Mouse (Mus musculus) liver, embryonic 15.5 days (tissue): ENCODE measurements at regions not wholly inside any gene's neighbourhood (a gene's known extent, or its start where the extent isn't known, plus 50 kb on each side); places are given as distances from the start of the nearest gene placed in this dataset.

Experiments
- ATAC-seq: fragments of 200-750 bp; cut with Nextera tagmentation; 2 replicates; pipeline ENCODE4 v1.8.0; 2017; ENCODE audit warnings: moderate number of reproducible peaks, mild to moderate bottlenecking, moderate library complexity; ENCODE audit not compliant: insufficient read depth
- H3K27ac ChIP-seq: fragments of 300-500 bp; sonication (generic); replicated peaks from 2 replicates; pipeline ENCODE4 v1.5.1; 2015; ENCODE audit warnings: mild to moderate bottlenecking, inconsistent platforms
- H3K27me3 ChIP-seq: fragments of 300-500 bp; sonication (generic); 2 replicates; pipeline ENCODE4 v1.6.1; 2015; ENCODE audit warnings: mild to moderate bottlenecking, inconsistent platforms
- H3K36me3 ChIP-seq: fragments of 300-500 bp; sonication (generic); replicated peaks from 2 replicates; pipeline ENCODE4 v1.6.1; 2015; ENCODE audit warnings: moderate library complexity, mild to moderate bottlenecking, inconsistent platforms
- H3K4me1 ChIP-seq: fragments of 300-500 bp; sonication (generic); replicated peaks from 2 replicates; pipeline ENCODE4 v1.6.1; 2015; ENCODE audit warnings: inconsistent platforms
- H3K4me2 ChIP-seq: fragments of 300-500 bp; sonication (generic); 2 replicates; pipeline ENCODE4 v1.6.1; 2015; ENCODE audit warnings: moderate library complexity, mild to moderate bottlenecking, inconsistent platforms
- H3K4me3 ChIP-seq: fragments of 300-500 bp; sonication (generic); replicated peaks from 2 replicates; pipeline ENCODE4 v1.5.1; 2015; ENCODE audit warnings: mild to moderate bottlenecking, inconsistent platforms
- H3K9ac ChIP-seq: fragments of 300-500 bp; sonication (generic); 2 replicates; pipeline ENCODE4 v1.6.1; 2015; ENCODE audit warnings: moderate library complexity, mild to moderate bottlenecking, inconsistent platforms
- H3K9me3 ChIP-seq: fragments of 300-500 bp; sonication (generic); replicated peaks from 2 replicates; pipeline ENCODE4 v1.6.1; 2016; ENCODE audit warnings: inconsistent platforms
- WGBS: fragments of 180-500 bp; shearing (Covaris S2); methylation state at CpG from one replicate; pipeline ENCODE4 v1.1.7; 2015; ENCODE audit warnings: mixed read lengths; ENCODE audit not compliant: insufficient replicate concordance; 5-methylcytosine and 5-hydroxymethylcytosine counted together

DNA sequence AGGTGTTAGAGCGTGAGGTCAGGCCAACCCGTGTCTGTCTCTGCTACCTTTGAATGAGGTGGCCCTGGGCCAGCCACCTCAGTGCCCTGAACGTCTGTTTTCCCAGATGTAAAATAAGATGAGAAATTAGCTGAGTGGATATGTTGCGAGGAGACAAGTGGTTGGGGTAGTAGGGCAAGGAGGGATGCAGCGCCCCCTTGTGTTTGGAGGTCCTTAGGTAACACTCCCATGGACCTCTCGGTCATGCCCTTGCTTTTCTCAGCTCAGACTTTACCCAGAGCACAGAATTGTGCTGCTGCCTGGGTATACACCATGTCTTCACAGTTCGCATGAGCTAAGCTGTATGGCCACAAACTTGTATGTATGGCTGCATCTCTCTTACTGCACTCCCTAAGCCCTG lies 401.0 kb downstream of the Vrk1 start:
- Histone ChIP-seq H3K9me3 (peaks cover 5% of the 10 kb centered on the region; the same call in 1 of the 2 replicates), H3K36me3 (no peaks in the 10 kb centered on the region), H3K27me3 (no peaks in the 10 kb centered on the region), H3K4me1 (no peaks in the 10 kb centered on the region), H3K9ac (no peak overlapping the region), H3K27ac (no peak overlapping the region), H3K4me3 (no peak overlapping the region), H3K4me2 (no peak overlapping the region)
- WGBS, result 65% methylated on average over 7 of the region's 7 CpGs
- no peak for ATAC-seq

DNA sequence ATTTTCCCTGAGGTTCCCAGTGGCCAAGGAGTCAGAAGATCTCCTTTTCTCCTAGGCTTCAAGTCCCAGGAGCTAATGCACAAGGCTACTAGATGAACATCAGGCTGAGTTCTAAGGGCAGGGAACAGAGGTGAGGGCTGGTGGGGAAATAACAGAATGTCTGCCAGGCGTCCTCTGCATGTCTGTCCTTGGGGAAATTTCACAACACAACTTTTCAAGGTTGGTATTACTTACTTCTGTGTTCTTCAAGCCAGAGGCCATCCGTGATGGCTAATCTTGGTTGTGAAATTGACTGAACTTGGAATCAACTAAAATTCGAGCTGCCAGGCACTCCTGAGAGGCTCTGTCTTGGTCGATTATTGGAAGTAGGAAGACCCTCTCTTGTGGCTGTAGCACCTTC lies 416.6 kb downstream of the Vrk1 start:
- Histone ChIP-seq H3K36me3 (no peaks in the 10 kb centered on the region), H3K27me3 (no peaks in the 10 kb centered on the region), H3K4me1 (no peaks in the 10 kb centered on the region), H3K27ac (no peak overlapping the region), H3K9ac (no peak overlapping the region), H3K4me3 (no peak overlapping the region), H3K9me3 (0 out of 2 replicates have a peak, but pooled peaks cover 3% of the 10 kb centered on the region), H3K4me2 (no peak overlapping the region)
- WGBS, result 43% methylated on average over 4 of the region's 4 CpGs
- ATAC-seq, result no peak

DNA sequence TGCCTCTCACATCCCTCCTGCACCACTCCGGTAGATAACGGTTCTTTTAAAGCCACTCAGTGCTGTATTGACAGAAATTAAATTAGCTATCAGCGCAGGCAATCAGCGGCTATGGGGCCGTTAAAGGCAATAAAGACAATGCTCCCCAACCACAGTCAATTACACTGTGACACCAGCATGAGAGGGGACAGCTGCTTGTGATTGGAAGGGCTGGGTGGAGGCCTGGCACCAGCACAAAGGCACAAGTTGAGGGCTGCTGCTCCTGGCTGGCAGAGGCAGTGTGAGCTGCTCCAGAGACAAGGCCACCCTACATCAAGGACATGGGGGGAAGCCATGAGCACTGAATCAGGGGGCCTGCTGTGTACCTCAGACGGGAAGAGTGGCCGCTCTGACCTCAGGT lies 420.0 kb downstream of the Vrk1 start:
- 29% methylated on average over 7 of the region's 7 CpGs for WGBS
- no peaks in the 10 kb centered on the region for H3K4me1 ChIP-seq
- H3K9me3 ChIP-seq, result no peaks in the 10 kb centered on the region
- H3K4me2 ChIP-seq, result no peak overlapping the region
- H3K36me3 ChIP-seq, result no peaks in the 10 kb centered on the region
- no peak overlapping the region for H3K27ac ChIP-seq
- no peak for ATAC-seq
- H3K9ac ChIP-seq, result no peak overlapping the region
- H3K27me3 ChIP-seq, result no peaks in the 10 kb centered on the region
- H3K4me3 ChIP-seq, result no peak overlapping the region

DNA sequence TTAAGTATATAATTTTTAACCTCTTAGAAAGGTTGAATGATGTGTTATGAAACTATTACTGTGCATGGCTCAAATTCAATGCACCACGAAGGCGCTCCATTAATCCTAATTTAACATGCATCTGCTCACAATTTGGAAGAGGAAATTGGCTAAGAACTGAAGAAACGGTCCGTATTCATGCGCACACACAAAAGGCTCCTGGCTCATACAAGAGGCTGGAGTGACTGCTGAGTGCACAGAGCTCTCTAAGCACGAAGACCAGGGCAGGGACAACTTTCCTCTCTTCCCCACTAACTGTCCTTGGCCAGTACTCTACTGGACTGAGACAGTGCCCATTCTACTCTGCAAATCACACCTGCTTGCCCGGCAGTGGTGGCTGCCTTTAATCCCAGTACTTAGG lies 435.1 kb downstream of the Vrk1 start:
- no peaks in the 10 kb centered on the region for H3K4me1 ChIP-seq
- no peak overlapping the region for H3K4me3 ChIP-seq
- no peak for ATAC-seq
- H3K4me2 ChIP-seq, result no peak overlapping the region
- H3K36me3 ChIP-seq, result no peaks in the 10 kb centered on the region
- no peak overlapping the region for H3K9ac ChIP-seq
- no peak overlapping the region for H3K27ac ChIP-seq
- H3K27me3 ChIP-seq, result no peaks in the 10 kb centered on the region
- 58% methylated on average over 7 of the region's 7 CpGs for WGBS
- no peaks in the 10 kb centered on the region for H3K9me3 ChIP-seq

DNA sequence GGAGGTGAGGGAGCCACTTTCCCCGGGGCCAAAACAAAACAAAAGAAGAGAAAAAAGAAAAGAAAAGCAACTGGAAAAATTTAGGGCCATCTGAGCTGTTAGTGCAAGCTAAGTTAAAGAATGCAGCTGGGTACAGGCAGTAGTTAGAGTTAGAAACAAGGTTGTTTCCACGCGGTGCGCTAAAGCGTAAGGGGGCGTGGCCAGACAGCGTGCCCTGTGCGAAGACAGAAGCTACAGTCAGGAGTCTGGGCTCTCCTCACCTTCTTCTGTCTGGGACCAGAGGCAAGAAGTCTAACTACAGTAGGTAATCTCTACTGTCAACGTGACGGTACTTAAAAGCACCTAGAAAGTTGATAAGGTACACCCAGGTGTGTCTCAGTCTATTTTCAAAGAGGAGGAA lies 435.9 kb downstream of the Vrk1 start:
- 56% methylated on average over 10 of the region's 10 CpGs for WGBS
- Histone ChIP-seq H3K4me3 (no peak overlapping the region), H3K27me3 (no peaks in the 10 kb centered on the region), H3K4me1 (no peaks in the 10 kb centered on the region), H3K9me3 (no peaks in the 10 kb centered on the region), H3K4me2 (no peak overlapping the region), H3K27ac (no peak overlapping the region), H3K36me3 (no peaks in the 10 kb centered on the region), H3K9ac (no peak overlapping the region)
- ATAC-seq, result no peak

DNA sequence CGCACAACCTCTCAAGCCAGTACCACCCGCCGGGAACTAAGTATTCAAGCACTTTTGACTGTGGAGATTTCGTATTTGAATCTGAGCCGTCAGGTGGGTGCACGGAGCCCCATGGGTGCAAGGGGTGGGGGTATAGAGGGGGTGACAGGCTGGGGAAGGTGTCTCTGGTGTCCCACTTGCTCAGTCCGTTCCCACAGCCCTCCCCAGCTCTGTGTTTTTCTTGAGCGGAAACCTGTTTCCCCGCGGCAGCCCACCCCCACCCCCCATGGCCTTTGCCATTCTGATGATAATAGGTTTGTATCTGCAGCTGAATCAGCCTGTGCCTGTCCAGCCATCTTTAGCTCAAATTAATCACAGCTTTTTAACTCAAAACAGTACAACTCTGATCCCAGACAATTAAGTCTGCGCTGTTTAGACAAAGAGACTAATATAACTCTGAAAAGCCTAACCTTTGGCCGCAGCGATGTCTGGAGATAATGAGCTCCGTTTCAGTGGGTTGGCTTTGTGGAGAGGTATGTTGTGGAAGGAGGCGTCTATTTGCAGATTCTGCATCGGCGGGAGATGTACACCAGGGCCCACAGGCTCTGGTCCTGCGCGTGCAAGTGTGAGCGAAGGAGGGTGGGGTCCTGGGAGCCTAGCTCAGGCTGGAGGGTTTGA lies 437.0 kb downstream of the Vrk1 start:
- WGBS, result 78% methylated on average over 20 of the region's 20 CpGs
- Histone ChIP-seq H3K9me3 (no peaks in the 10 kb centered on the region), H3K36me3 (no peaks in the 10 kb centered on the region), H3K9ac (no peak overlapping the region), H3K4me2 (no peak overlapping the region), H3K27me3 (no peaks in the 10 kb centered on the region), H3K27ac (no peak overlapping the region), H3K4me1 (no peaks in the 10 kb centered on the region), H3K4me3 (no peak overlapping the region)
- no peak for ATAC-seq

DNA sequence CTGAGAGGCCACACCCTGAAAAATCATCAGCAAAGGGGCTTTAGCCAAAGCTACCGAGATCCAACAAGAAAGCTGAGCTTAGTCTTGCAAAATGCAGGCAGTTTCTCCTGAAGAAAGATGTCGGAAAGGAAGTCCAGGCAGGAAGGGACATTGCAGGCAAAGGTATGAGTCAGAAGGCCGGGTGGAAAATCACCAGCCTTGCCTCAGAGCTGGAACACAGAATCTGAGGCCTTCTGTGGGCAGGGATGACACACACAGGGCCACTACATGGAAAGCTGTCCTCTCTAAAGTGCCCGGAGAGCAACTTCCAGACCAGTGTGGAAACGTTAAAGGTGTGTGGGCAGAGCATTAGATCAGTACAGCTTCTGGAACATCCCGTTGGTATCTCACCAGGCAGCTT lies 438.5 kb downstream of the Vrk1 start:
- H3K4me2 ChIP-seq, result no peak overlapping the region
- H3K36me3 ChIP-seq, result no peaks in the 10 kb centered on the region
- H3K27me3 ChIP-seq, result no peaks in the 10 kb centered on the region
- no peaks in the 10 kb centered on the region for H3K4me1 ChIP-seq
- no peak overlapping the region for H3K9ac ChIP-seq
- ATAC-seq, result no peak
- H3K27ac ChIP-seq, result no peak overlapping the region
- no peaks in the 10 kb centered on the region for H3K9me3 ChIP-seq
- H3K4me3 ChIP-seq, result no peak overlapping the region
- 53% methylated on average over 6 of the region's 6 CpGs for WGBS

DNA sequence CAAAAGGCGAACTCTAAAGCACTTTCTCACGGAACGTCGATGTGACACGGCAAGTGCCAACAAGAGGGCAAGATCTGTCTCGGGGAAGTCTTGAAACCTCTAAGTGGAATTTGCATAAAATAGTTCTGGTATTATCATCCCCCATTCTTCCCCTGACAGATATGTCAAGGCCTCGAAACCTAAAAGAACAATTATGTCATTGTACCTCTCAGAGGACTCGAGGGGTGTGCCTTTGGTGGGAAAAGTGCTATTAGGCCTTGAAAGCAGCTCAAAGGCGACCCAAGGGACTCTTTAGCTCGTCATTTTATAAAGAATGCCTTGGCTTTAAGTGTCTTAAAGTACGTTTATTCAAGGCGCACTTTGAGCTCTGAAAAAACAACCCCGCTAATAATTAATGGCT lies 443.5 kb downstream of the Vrk1 start:
- H3K9me3 ChIP-seq, result no peaks in the 10 kb centered on the region
- H3K4me1 ChIP-seq, result no peaks in the 10 kb centered on the region
- no peak overlapping the region for H3K4me2 ChIP-seq
- H3K9ac ChIP-seq, result no peak overlapping the region
- H3K4me3 ChIP-seq, result no peak overlapping the region
- ATAC-seq, result no peak
- H3K27me3 ChIP-seq, result no peaks in the 10 kb centered on the region
- H3K36me3 ChIP-seq, result no peaks in the 10 kb centered on the region
- H3K27ac ChIP-seq, result no peak overlapping the region
- 67% methylated on average over 13 of the region's 13 CpGs for WGBS

DNA sequence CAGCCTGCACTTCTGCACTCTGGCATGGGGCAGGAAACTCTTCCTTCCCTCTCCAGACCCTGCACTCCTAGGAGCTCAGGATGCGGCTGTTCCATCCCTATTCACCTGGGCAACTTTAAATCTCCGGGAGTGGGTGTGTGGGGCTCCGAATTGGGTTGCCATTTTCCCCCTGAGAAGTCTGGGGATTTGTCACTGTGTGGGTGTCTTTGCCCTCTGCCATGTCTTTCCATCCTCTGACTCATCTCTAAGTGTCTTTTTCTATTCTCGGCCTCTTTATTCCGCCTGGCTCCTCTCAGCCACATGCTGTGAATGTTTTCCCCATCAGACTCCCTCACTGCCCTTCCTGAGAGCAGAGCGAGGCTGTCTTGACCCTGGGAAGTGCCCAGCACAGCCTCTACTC lies 448.2 kb downstream of the Vrk1 start:
- Histone ChIP-seq H3K27me3 (no peaks in the 10 kb centered on the region), H3K4me3 (no peak overlapping the region), H3K4me1 (no peaks in the 10 kb centered on the region), H3K4me2 (no peak overlapping the region), H3K36me3 (no peaks in the 10 kb centered on the region), H3K27ac (no peak overlapping the region), H3K9me3 (no peaks in the 10 kb centered on the region), H3K9ac (no peak overlapping the region)
- WGBS, result 36% methylated on average over 6 of the region's 6 CpGs
- no peak for ATAC-seq

DNA sequence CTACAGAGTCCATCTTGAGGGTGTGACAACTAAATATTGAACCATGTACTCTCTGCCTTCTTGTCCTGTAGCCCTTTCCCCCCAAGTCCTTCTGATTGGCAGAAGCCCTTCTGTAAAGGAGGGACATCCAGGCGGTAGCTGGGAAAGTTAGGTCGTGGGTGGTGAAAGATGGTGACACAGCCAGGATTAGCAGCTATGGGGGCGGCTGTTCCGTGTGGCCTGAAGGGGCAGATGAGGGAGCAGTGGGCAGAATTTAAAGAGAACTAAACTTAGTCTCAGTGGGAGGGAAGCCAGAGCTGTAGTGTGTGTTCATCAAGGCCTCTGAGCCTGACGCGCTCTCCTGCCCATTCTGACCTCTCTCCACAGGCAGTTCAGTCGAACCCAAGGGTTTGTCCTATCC lies 450.6 kb downstream of the Vrk1 start:
- H3K4me3 ChIP-seq, result no peak overlapping the region
- no peak for ATAC-seq
- WGBS, result 63% methylated on average over 7 of the region's 7 CpGs

DNA sequence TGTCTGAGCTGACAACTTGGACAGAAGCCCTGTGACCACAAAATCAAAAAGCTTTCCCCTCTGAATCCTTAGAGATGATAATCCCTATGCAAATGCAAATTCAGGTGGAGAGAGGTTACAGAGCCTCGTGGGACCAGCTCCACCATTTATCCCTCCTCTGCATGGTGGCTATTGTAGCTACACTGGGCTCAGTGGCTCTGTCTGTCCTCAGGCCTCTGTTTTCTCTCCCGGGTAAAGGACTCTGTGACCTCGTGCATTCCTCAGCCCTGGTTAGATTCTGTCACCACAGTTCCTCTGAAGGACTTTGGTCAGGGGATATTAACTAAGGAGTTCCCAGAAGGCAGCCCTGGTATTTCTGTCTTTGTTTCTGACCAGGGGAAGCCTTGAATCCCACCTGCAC lies 452.3 kb downstream of the Vrk1 start:
- Histone ChIP-seq H3K9me3 (no peaks in the 10 kb centered on the region), H3K27me3 (no peaks in the 10 kb centered on the region), H3K36me3 (no peaks in the 10 kb centered on the region), H3K27ac (no peak overlapping the region), H3K9ac (no peak overlapping the region), H3K4me3 (no peak overlapping the region), H3K4me2 (no peak overlapping the region), H3K4me1 (no peaks in the 10 kb centered on the region)
- no peak for ATAC-seq
- WGBS, result 36% methylated on average over 3 of the region's 3 CpGs

More for the DNA sequence above, 450.6 kb downstream of the Vrk1 start:
- H3K36me3 ChIP-seq, result no peaks in the 10 kb centered on the region
- H3K9ac ChIP-seq, result no peak overlapping the region
- no peaks in the 10 kb centered on the region for H3K27me3 ChIP-seq
- no peaks in the 10 kb centered on the region for H3K4me1 ChIP-seq
- no peak overlapping the region for H3K27ac ChIP-seq
- H3K9me3 ChIP-seq, result no peaks in the 10 kb centered on the region
- H3K4me2 ChIP-seq, result no peak overlapping the region

DNA sequence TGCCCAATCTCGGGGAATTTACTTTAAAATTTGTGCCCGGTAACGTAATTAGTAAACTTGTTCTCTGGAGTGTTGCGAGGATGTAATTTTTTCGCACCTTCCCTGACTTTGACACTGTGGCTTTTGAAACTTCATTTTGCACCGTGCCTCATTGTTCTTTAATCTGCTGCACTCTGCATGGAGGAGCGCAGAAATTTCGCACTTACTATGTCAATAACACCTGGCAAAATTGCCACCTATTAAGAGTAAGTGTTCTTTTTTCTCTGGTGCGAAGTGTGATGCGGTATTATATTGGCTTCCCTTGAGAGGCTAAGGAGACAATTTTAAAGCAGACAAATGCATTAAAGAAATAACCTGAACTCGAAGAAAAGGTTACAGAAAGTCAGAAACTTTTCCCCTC lies 454.7 kb downstream of the Vrk1 start:
- Histone ChIP-seq H3K36me3 (no peaks in the 10 kb centered on the region), H3K9ac (no peak overlapping the region), H3K27ac (no peak overlapping the region), H3K4me2 (no peak overlapping the region), H3K4me3 (no peak overlapping the region), H3K27me3 (no peaks in the 10 kb centered on the region), H3K4me1 (no peaks in the 10 kb centered on the region), H3K9me3 (no peaks in the 10 kb centered on the region)
- 27% methylated on average over 11 of the region's 11 CpGs for WGBS
- ATAC-seq, result no peak
